Mouse (Mus musculus) adrenal gland, adult 18-20 months (tissue): Measurements from ENCODE around the gene Rbpj. TPM values are rescaled to one million over a fixed set of nuclear protein-coding genes. Genes with fewer than 3 reads are reported as not detected.
"Not testable (repeated sequence)": the region's sequence is repeated elsewhere in the genome, so short reads cannot be mapped to it uniquely, and the experiment has no call there.

ENCODE experiments used
- DNase-seq, 2 experiments: peaks; one replicate each; pipeline ENCODE4 v3.0.0; 2021 to 2022; ENCODE audit warnings: low spot score in 2 of 2
- total RNA-seq, 2 experiments: library from RNA; stranded (reverse); gene quantifications; 1 replicate in 1 of 2; 2 replicates in 1 of 2; pipeline ENCODE4 v1.2.3; 2021

The Rbpj gene
- total RNA-seq, 2 experiments from 2014 or later: 28.2 to 31.3 TPM

GRCm38 (mm10) chr5:53546440-53546839 is 80.5 kb downstream of the Rbpj start:
- DNase-seq: no peak

- DNase-seq: no peak
These were observed 81.1 kb downstream of the Rbpj start for GRCm38 (mm10) chr5:53546979-53547472.

- not testable (repeated sequence) for DNase-seq
These were observed 84.4 kb downstream of the Rbpj start for GRCm38 (mm10) chr5:53550329-53550728.

GRCm38 (mm10) chr5:53551394-53551793 is 85.4 kb downstream of the Rbpj start:
- DNase-seq: no peak

- DNase-seq: no peak
These were observed 86.0 kb downstream of the Rbpj start for GRCm38 (mm10) chr5:53551910-53552309.

GRCm38 (mm10) chr5:53553281-53553680 is 87.3 kb downstream of the Rbpj start:
- DNase-seq: no peak

GRCm38 (mm10) chr5:53554180-53554579 is 88.2 kb downstream of the Rbpj start:
- DNase-seq: no peak

GRCm38 (mm10) chr5:53554926-53555325 is 89.0 kb downstream of the Rbpj start:
- DNase-seq: no peak

GRCm38 (mm10) chr5:53555474-53555873 is 89.5 kb downstream of the Rbpj start:
- no peak for DNase-seq

GRCm38 (mm10) chr5:53555929-53556328 is 90.0 kb downstream of the Rbpj start:
- no peak for DNase-seq

GRCm38 (mm10) chr5:53557544-53558260 is 91.8 kb downstream of the Rbpj start:
- DNase-seq: no peak

- DNase-seq: no peak
These were observed 95.2 kb downstream of the Rbpj start for GRCm38 (mm10) chr5:53561160-53561559.

GRCm38 (mm10) chr5:53564309-53564708 is 98.4 kb downstream of the Rbpj start:
- DNase-seq: no peak

- no peak for DNase-seq
These were observed 99.4 kb downstream of the Rbpj start for GRCm38 (mm10) chr5:53565213-53565794.

GRCm38 (mm10) chr5:53566485-53567083 is 100.6 kb downstream of the Rbpj start:
- no peak for DNase-seq

- DNase-seq: no peak
These were observed 106.5 kb downstream of the Rbpj start for GRCm38 (mm10) chr5:53572496-53572895.

GRCm38 (mm10) chr5:53574883-53575442 is 109.0 kb downstream of the Rbpj start:
- no peak for DNase-seq

- no peak for DNase-seq
These were observed 111.4 kb downstream of the Rbpj start for GRCm38 (mm10) chr5:53577272-53577889.

GRCm38 (mm10) chr5:53584069-53584767 is 118.3 kb downstream of the Rbpj start:
- no peak for DNase-seq

- DNase-seq: peak in 1 of 2 experiments; percentile 6
These were observed 122.6 kb downstream of the Rbpj start for GRCm38 (mm10) chr5:53588421-53589171.
